Mouse (Mus musculus): ENCODE measurements around the gene Ehd4. TPM values are rescaled to one million over a fixed set of nuclear protein-coding genes. Genes with fewer than 3 reads are reported as not detected.

The Ehd4 gene
- total RNA-seq (2021): 35.4 and 48.9 TPM in 2 replicates
- long read RNA-seq, transcript Ehd4-201 (6 exons, 3,730 nt): major isoform, 59 of 70 reads
- long read RNA-seq, partial matches to known transcripts: 2 of 70 reads
- long read RNA-seq, other reads (novel, unspliced or antisense): 9 of 70 reads

DNA sequence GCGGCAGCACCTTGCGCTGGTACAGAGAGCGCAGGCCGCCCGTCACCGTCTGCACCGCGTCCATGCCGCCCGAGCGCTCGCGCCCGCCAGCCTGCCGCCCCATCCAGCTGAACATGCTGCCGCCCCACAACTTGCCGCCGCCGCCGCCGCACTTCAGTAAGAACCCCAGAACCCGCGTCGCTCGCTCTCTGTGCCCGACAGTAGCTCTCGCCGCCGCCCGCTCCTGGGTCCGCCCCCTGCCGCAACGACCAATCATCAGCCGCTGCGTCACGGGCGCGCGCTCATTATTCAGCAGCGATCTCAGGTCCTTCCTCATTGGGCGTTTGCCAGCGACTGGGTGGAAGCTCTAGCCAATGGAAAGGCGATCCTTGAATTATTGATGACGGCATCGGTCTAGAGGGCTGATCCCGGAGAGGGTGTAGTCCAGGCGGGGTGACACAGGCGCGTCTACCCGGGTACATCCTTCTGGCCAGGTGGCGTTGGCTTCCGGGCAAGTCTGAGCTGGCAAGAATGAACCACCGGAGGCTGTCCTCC, at the start of gene Ehd4:
TSS of gene Ehd4 (minus strand) at position 246 of the 534 bp plus-strand sequence.
- DNase-seq: peak; percentile 100

DNA sequence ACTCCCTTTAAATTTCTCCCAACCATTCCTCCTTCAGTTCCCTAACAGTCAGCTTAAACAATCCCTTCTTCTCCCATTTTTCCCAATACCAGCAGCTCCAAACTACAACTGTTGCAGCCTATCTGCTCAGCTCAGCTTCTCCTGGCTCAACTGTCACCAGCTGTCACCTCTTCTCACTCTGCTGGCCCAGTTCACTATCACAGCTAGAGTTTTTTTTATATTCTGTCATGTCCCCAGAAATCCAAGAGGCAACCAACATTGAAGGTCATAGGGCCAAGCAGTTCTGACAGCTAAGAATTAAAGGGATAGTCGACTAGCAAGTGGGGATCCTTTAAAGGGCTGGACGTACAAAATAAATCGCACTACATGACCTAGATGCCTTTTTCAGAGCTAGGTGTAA, 49.3 kb upstream of the Ehd4 start:
- no peak for DNase-seq

GRCm38 (mm10) chr2:120200077-120200476, 45.7 kb upstream of the Ehd4 start:
- no peak for DNase-seq

GRCm38 (mm10) chr2:120188174-120188573, 33.8 kb upstream of the Ehd4 start:
- no peak for DNase-seq

- DNase-seq: no peak
These were observed 33.2 kb upstream of the Ehd4 start for GRCm38 (mm10) chr2:120187583-120187982.

DNA sequence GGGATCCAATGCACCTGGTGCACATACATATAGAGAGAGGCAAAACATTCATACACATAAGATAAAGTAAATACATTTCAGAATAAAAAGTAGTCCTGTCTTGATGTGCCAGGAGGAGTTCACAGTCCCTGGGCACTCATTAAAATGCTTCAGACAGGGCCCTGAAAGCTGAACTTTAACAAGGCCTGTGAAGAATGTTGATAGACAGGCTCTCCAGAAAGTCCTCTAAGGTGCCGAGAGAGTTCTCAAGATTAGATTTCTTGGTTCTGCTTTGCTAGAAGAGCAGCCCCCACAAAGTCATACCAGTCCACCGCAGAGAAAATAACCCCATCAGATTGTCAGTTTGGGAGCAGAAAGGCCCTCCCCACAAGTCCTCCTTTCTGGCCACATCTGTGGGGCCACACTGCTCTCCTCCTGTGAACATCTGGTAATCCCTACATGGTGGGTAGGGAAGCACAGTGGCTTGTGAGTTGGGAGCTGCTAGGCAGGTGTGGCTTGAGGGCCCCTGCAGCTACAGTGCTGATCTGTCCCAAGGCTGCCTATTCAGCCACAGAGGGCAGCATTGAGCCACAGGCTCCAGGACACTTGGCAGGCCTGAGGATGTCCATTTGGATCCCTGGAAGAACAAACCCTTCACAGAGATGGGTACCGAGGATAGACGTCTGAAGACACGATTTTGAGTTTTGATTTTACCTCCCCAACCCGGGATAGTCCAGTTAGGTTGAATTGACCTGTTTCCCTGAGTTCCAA, 31.3 kb upstream of the Ehd4 start:
- no peak for DNase-seq

DNA sequence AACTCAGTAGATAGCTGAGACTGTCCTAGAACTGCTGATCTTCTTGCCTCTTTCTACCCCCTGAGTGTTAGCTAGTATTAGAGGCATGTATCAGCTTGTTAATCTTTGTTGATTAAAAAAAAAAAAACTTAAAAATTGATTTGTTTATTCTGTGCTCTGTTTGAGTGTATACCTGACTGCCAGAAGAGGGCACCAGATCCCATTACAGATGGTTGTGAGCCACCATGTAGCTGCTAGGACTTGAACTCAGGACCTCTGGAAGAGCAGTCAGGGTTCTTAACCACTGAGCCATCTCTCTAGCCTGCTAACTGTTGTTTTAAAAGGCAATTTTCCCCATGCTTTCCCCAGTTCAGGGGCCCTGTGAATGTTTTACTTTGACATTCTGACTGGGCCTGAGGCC, 24.5 kb upstream of the Ehd4 start:
- no peak for DNase-seq

DNA sequence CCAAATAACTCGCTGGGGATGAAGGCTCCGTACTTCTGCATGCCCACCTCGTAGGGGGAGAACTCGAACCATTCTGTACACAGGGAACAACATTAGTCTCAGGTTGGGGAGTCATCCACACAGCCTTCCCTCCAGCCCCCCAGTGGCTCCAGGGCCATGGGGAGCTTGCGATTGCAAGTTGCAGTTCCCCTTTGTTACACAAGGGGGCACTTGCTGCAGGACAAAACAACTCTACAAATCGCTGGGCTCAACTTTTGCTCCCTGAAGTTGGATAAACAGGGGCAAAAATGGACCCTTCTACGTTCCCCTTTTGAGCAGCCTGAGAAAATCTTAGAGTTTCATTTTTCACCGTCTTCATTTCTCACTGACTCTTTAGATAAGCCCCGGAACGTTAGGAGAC, 19.3 kb upstream of the Ehd4 start:
- DNase-seq: peak; percentile 50

DNA sequence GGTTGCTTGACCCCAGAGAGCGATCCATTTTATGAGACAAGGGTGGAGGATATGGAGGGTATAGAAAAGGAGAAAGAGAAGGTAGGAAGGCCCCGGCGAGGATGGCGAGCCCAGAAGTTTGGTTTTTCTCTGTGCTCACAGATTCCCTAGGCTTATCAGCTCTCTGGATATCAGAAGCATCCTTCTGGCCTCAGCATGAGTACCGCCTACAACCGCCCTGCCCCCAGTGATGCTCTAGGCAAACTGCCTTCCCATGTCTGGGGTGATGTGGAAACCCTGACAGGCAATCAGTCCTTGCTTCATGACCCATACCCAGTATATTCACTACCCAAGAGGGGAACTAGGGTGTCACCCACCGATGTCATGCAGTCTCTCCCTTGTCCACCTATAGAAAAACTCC, 17.0 kb upstream of the Ehd4 start:
- DNase-seq: no peak

DNA sequence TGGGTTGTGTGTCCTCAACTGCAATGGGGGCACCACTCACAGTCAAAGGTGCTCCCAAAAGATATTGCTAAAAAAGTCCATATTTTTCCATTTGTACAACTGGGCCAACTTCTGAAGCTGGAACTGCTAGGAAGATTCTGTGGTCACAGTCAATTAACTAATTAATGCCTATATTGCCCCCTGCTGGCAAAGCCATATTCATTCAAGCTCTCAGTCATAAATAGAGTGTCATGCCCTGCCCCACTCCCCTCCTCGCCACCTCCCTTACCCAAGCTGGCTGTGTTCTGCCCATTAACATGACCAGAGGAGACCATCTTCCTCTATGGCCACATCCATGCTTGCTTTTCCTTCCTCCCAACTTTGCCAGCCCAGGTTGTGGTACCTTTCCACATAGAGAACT, 16.3 kb upstream of the Ehd4 start:
- peak; percentile 18 for DNase-seq

DNA sequence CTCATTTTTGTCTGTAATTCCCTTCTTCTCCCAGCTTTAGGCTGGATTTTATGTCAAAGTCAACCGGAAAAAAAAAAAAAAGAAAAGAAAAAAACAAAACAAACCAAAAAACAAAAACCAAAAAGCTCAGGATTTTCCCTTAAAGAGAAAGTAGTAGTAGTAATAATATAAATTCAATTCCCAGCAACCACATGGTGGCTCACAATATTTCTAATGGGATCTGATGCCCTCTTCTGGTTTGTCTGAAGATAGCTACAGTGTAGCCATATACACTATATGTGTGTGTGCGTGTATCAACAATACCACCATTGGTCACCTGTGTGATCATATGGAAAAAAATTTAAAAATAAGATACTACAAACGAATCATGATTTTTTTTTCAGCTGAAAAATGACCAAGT, 15.0 kb upstream of the Ehd4 start:
- DNase-seq: no peak

- no peak for DNase-seq
These were observed 13.4 kb upstream of the Ehd4 start for GRCm38 (mm10) chr2:120167763-120168162.

GRCm38 (mm10) chr2:120165474-120165873, 11.1 kb upstream of the Ehd4 start:
- DNase-seq: no peak

- no peak for DNase-seq
These were observed 5.0 kb upstream of the Ehd4 start for GRCm38 (mm10) chr2:120159434-120159833.

GRCm38 (mm10) chr2:120158846-120159245, 4.4 kb upstream of the Ehd4 start:
- DNase-seq: no peak

GRCm38 (mm10) chr2:120158016-120158415, 3.6 kb upstream of the Ehd4 start:
- no peak for DNase-seq

GRCm38 (mm10) chr2:120157606-120158005, 3.2 kb upstream of the Ehd4 start:
- DNase-seq: no peak

DNA sequence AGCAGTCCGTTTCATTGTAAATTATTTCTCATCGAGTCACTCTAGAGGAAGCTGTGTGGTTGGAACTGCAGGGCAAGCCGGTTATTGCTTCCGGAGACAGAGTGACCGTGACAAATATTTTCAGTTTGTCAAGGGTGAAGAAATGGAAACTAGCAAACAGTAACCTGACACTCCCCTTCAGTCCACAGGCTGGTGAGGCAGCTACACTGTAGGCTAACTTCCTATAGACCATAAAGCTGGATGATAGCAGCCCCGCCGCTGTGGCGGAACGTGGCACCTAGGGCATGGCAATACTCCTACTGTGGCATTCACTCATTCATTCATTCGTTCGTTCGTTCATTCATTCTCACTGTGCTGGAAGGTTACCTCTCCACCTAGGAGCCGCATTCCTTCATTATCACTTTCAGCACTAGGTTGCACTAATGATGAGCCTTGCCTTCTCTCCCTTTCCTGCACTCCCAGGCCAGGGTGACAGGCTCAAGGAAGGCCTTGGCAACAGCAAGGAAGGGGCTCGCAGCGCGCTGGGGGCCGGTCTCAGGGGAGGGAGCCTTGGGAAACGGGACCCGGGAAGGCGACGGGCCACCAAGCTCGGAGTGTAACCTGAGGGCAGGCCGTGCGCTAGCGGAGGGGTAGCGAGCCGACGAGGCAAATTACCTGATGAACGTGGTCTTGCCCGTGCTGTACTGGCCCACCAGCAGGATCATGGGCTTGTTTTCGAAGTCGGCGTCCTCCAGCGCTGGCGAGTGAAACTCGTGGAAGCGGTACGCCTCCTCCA, 633 bp downstream of the Ehd4 start:
- no peak for DNase-seq

DNA sequence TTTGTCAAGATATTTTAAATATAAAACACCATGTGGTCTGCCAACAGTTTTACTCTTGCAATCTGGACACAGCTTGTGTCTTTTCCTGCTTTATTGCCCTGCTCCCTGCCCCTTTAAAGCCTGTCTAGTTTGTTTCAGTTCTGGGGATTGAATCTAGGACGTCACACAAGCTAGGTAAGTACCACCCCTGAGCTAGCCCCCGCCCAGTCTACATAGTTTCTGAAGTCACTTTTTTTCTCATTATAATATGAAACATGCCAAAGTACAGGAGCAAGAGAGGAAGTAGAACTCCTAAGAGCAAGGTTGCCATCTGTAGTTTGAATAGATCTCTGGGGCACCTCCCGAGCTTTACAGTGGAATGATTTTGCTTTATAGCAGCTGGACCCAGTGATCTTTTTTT, 3.8 kb downstream of the Ehd4 start:
- DNase-seq: no peak

DNA sequence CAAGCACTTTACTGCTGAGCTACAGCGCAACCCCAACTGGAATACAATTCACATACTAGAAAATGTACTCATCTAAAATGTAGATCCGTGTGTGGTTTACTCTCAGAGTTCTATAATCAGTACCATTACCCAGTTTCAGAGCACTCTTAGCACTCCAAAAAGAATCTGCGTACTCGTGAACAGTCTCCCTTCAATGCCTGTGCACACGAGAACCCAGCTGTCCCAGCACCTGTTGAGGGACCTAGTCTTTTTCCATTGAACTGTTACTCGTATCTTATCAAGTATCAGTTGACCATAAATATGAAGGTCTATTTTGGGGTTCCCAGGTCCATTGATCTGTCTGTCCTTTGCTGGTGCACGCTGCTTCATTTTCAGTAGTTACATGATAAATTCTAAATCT, 4.8 kb downstream of the Ehd4 start:
- no peak for DNase-seq

GRCm38 (mm10) chr2:120147999-120148398, 6.4 kb downstream of the Ehd4 start:
- no peak for DNase-seq

DNA sequence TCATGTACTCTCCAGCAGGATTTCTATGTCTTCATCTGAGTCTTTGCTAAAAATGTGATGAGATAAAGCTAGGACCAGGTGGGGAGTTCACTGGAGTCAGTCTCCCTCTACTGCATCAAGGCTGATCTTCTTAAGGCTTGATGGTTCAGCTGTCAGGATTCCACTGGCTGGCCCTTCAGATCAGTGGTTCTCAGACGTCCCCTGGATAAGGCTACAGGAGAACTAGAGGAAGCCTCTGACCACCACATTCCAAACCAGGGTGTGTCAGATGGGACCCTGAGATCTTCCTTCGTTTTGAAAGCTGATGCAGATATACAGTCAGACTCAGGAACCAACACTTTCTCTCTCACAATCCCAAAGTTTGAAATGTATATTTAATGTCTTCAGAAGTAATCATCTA, 7.0 kb downstream of the Ehd4 start:
- DNase-seq: no peak

GRCm38 (mm10) chr2:120146543-120146942, 7.9 kb downstream of the Ehd4 start:
- no peak for DNase-seq

Data from adrenal gland, postnatal 25 days (tissue).